Mouse (Mus musculus) spleen, adult 2 months (tissue): ENCODE results near the gene Vcpkmt.
"Not testable (repeated sequence)": the region's sequence is repeated elsewhere in the genome, so short reads cannot be mapped to it uniquely, and the experiment has no call there.

Experiments used
- CTCF ChIP-seq: fragments of 200-500 bp; IDR thresholded peaks from 2 replicates; pipeline ENCODE4 v1.5.1; 2011; ENCODE audit warnings: mild to moderate bottlenecking, inconsistent platforms; ENCODE audit not compliant: insufficient read depth, insufficient read length, insufficient replicate concordance; ENCODE audit errors: extremely low read depth
- POLR2A ChIP-seq: fragments of 200-500 bp; IDR thresholded peaks from 2 replicates; pipeline ENCODE4 v1.6.1; 2011; ENCODE audit warnings: low read depth, low read length, inconsistent platforms

DNA sequence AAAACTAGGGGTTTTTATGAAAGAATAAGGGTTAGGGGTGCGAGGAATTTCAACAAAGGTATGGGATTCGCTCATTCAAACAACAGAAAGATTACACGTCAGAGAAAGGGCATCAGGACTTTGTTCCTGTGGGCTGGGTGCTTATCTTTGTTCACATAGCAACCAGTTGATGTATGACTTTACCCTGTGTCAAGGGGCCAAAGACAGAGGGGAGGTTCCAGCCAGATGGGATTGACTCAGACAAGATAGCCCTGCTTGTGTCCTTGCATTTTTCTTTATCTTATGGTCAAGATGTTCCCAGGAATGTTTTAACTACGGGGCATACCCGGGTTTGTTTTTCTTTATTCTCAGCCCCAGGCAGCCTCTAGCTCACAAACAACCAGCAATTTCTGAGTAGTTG is 35.8 kb upstream of the Vcpkmt start:
- TF ChIP-seq POLR2A, CTCF: not testable (repeated sequence)
